Mouse (Mus musculus) G1E (cell line): ENCODE data around the gene Ubl4a.

Experiments used
- CTCF ChIP-seq: IDR thresholded peaks from 2 replicates; pipeline ENCODE4 v1.5.1; 2012; ENCODE audit warnings: low read depth, low read length, inconsistent platforms, mixed read lengths
- GATA1 ChIP-seq: IDR thresholded peaks from 2 replicates; pipeline ENCODE4 v1.6.1; 2012; ENCODE audit warnings: borderline replicate concordance, low read length, inconsistent platforms, mixed read lengths
- POLR2AphosphoS5 ChIP-seq: IDR thresholded peaks from 2 replicates; pipeline ENCODE4 v1.6.1; 2012; ENCODE audit warnings: low read depth, low read length, inconsistent platforms; ENCODE audit not compliant: insufficient replicate concordance

GRCm38 (mm10) chrX:74329215-74329671, 43.8 kb downstream of the Ubl4a start:
- TF ChIP-seq CTCF (no peak), GATA1 (no peak), POLR2AphosphoS5 (no peak)
